ENCODE assay signal across 9 mouse cellular contexts in the genomic region with DNA sequence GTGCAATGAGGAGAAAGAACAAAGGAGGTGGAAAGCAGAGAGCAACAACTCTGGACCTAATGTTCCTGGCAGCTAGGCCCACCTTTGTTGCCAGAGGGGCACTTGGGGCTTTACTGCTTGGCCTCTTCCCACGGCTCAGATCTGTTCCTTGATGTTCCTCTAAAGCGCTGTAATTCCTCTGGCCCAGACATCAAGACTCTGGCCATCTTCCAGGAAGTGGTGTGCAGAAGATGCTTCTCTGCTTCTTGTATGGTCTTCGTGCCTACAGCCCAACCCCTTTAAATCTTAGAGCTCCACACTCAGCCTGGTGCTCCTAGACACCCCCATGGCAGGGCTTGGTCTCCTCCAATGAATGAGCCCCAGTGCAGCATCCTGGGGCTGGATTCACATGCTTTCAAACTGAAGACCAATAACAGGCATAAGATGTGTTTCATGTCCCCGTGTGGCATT.
DNase-seq lines count a peak whose midpoint lies in the region; ATAC-seq and TF ChIP-seq lines count a peak whose summit lies in the region.
"Had no signal": no experiment of that assay in that cellular context is flagged by ENCODE, and none has a peak within 500 bp of the region (broad histone marks: within the 10 kb centered on the region; RNA-seq: fewer than 3 reads in every experiment).

No protein-coding gene starts in this region.

- peak; percentile 57 to 60 for DNase-seq in cerebellum, postnatal 10 days
- DNase-seq in cerebellum, adult 2 months, result no peak
- no peak for DNase-seq in neural tube, embryonic 11.5 days (ENCODE audit: low spot score)
- no peak for DNase-seq in spleen, postnatal 14 days (ENCODE audit: low spot score in 2 of 2)
- DNase-seq: liver, embryonic 13.5 days had no signal

- H3K4me2 ChIP-seq in neural tube, embryonic 11.5 days (ENCODE audit: low read depth), result no peak overlapping the region
- no peak overlapping the region for H3K4me2 ChIP-seq in neural tube, embryonic 15.5 days
- no peak overlapping the region for H3K4me2 ChIP-seq in hindbrain, embryonic 16.5 days (ENCODE audit: low read length)
- H3K4me2 ChIP-seq in neural tube, embryonic 13.5 days, result no peak overlapping the region
- H3K4me2 ChIP-seq: liver, embryonic 13.5 days had no signal

- H3K9me3 ChIP-seq in neural tube, embryonic 11.5 days (ENCODE audit: control insufficient read depth, low read length), result no peaks in the 10 kb centered on the region
- no peaks in the 10 kb centered on the region for H3K9me3 ChIP-seq in neural tube, embryonic 15.5 days (replicated peaks)
- H3K9me3 ChIP-seq in hindbrain, embryonic 16.5 days (ENCODE audit: control insufficient read depth, low read length), result no peaks in the 10 kb centered on the region
- H3K9me3 ChIP-seq in neural tube, embryonic 13.5 days, result no peaks in the 10 kb centered on the region
- H3K9me3 ChIP-seq: liver, embryonic 13.5 days had no signal

- H3K27me3 ChIP-seq in cerebellum, adult 2 months (ENCODE audit: control insufficient read depth, insufficient read depth, low read length), result no peaks in the 10 kb centered on the region
- no peaks in the 10 kb centered on the region for H3K27me3 ChIP-seq in neural tube, embryonic 11.5 days (ENCODE audit: control insufficient read depth, insufficient read depth, low read length)
- H3K27me3 ChIP-seq in neural tube, embryonic 15.5 days (replicated peaks), result no peaks in the 10 kb centered on the region
- H3K27me3 ChIP-seq in hindbrain, embryonic 16.5 days (replicated peaks; ENCODE audit: control insufficient read depth, insufficient read depth, low read length), result no peaks in the 10 kb centered on the region
- peaks cover 15% of the 10 kb centered on the region for H3K27me3 ChIP-seq in neural tube, embryonic 13.5 days
- H3K27me3 ChIP-seq: liver, embryonic 13.5 days had no signal

- TF ChIP-seq POLR2A in cerebellum, adult 2 months (IDR thresholded peaks at IDR 0.05; ENCODE audit: borderline replicate concordance, insufficient read depth, low read length), result no peak

- H3K27ac ChIP-seq in cerebellum, adult 2 months (ENCODE audit: insufficient read depth, low read length), result no peak overlapping the region
- H3K27ac ChIP-seq in neural tube, embryonic 11.5 days (ENCODE audit: low read depth, low read length), result no peak overlapping the region
- no peak overlapping the region for H3K27ac ChIP-seq in neural tube, embryonic 15.5 days (replicated peaks)
- no peak overlapping the region for H3K27ac ChIP-seq in hindbrain, embryonic 16.5 days (ENCODE audit: low read depth, low read length)
- no peak overlapping the region for H3K27ac ChIP-seq in neural tube, embryonic 13.5 days (replicated peaks)
- H3K27ac ChIP-seq: liver, embryonic 13.5 days had no signal

- no peak for TF ChIP-seq CTCF in cerebellum, adult 2 months (IDR thresholded peaks at IDR 0.05; ENCODE audit: borderline replicate concordance, insufficient read depth, low read depth, low read length)

- no peaks in the 10 kb centered on the region for H3K36me3 ChIP-seq in neural tube, embryonic 11.5 days (ENCODE audit: control insufficient read depth, insufficient read depth, low read length)
- H3K36me3 ChIP-seq in neural tube, embryonic 15.5 days, result no peaks in the 10 kb centered on the region
- H3K36me3 ChIP-seq in hindbrain, embryonic 16.5 days (ENCODE audit: control insufficient read depth, insufficient read depth, low read length), result no peaks in the 10 kb centered on the region
- H3K36me3 ChIP-seq in neural tube, embryonic 13.5 days, result no peaks in the 10 kb centered on the region
- H3K36me3 ChIP-seq: liver, embryonic 13.5 days had no signal

- no peaks in the 10 kb centered on the region for H3K4me1 ChIP-seq in cerebellum, adult 2 months (ENCODE audit: control insufficient read depth, insufficient read depth, low read length)
- H3K4me1 ChIP-seq in neural tube, embryonic 11.5 days (ENCODE audit: control insufficient read depth, insufficient read depth, low read length), result peaks cover 14% of the 10 kb centered on the region
- H3K4me1 ChIP-seq in neural tube, embryonic 15.5 days, result peaks cover 17% of the 10 kb centered on the region
- peaks cover 9% of the 10 kb centered on the region for H3K4me1 ChIP-seq in hindbrain, embryonic 16.5 days (ENCODE audit: control insufficient read depth, insufficient read depth, low read depth, low read length)
- H3K4me1 ChIP-seq in neural tube, embryonic 13.5 days (replicated peaks), result peaks cover 21% of the 10 kb centered on the region

- ATAC-seq in neural tube, embryonic 11.5 days (ENCODE audit: insufficient read depth, low FRiP score, low TSS enrichment), result peak; percentile 52
- no peak; the same call in 1 of the 2 replicates for ATAC-seq in neural tube, embryonic 15.5 days (ENCODE audit: low FRiP score)
- ATAC-seq in hindbrain, embryonic 16.5 days, result peak; percentile 63
- peak; percentile 27; the same call in 1 of the 2 replicates for ATAC-seq in neural tube, embryonic 13.5 days (ENCODE audit: low read depth)
- ATAC-seq in cerebellum, adult (ENCODE audit: insufficient number of reproducible peaks, low FRiP score, low TSS enrichment), result no peak

- 35% methylated on average over 4 of the region's 4 CpGs for WGBS in cerebellum, adult 2 months
- 54% methylated on average over 4 of the region's 4 CpGs for WGBS in neural tube, embryonic 11.5 days
- WGBS in neural tube, embryonic 15.5 days, result 28% methylated on average over 4 of the region's 4 CpGs
- 30% methylated on average over 4 of the region's 4 CpGs for WGBS in hindbrain, embryonic 16.5 days
- 43% methylated on average over 4 of the region's 4 CpGs for WGBS in neural tube, embryonic 13.5 days

- H3K9ac ChIP-seq in neural tube, embryonic 11.5 days (ENCODE audit: low read length), result no peak overlapping the region
- no peak overlapping the region for H3K9ac ChIP-seq in neural tube, embryonic 15.5 days (replicated peaks)
- H3K9ac ChIP-seq in hindbrain, embryonic 16.5 days (ENCODE audit: low read depth, low read length), result no peak overlapping the region
- H3K9ac ChIP-seq in neural tube, embryonic 13.5 days, result no peak overlapping the region
- H3K9ac ChIP-seq: liver, embryonic 13.5 days had no signal

- no peak overlapping the region for H3K4me3 ChIP-seq in cerebellum, adult 2 months (replicated peaks; ENCODE audit: insufficient read depth, low read depth, low read length)
- H3K4me3 ChIP-seq in neural tube, embryonic 11.5 days (ENCODE audit: low read depth, low read length), result no peak overlapping the region
- no peak overlapping the region for H3K4me3 ChIP-seq in neural tube, embryonic 15.5 days (replicated peaks)
- H3K4me3 ChIP-seq in hindbrain, embryonic 16.5 days (ENCODE audit: low read length), result no peak overlapping the region
- H3K4me3 ChIP-seq in neural tube, embryonic 13.5 days, result no peak overlapping the region
- H3K4me3 ChIP-seq: liver, embryonic 13.5 days had no signal

Comparison
In these comparisons a context has a peak if more than half of its experiments do, and no peak if none do; other contexts are left out.
1. DNase-seq: peak in cerebellum, postnatal 10 days (2 of 2); none in cerebellum, adult 2 months (0 of 2), neural tube, embryonic 11.5 days (single experiment) and spleen, postnatal 14 days (0 of 2).
2. ATAC-seq: peak in neural tube, embryonic 11.5 days (single experiment), hindbrain, embryonic 16.5 days (single experiment) and neural tube, embryonic 13.5 days (single experiment); none in neural tube, embryonic 15.5 days (single experiment) and cerebellum, adult (single experiment).